Mouse (Mus musculus) midbrain, embryonic 11.5 days (tissue): Measurements from ENCODE around the gene Ankrd12. TPM values are rescaled to one million over a fixed set of nuclear protein-coding genes. Genes with fewer than 3 reads are reported as not detected.

Experiments
- ATAC-seq: fragments of 200-750 bp; cut with Nextera tagmentation; 2 replicates; pipeline ENCODE4 v1.8.0; 2017; ENCODE audit warnings: moderate TSS enrichment, moderate library complexity; ENCODE audit not compliant: low FRiP score
- DNase-seq: peaks from one replicate; pipeline ENCODE4 v3.0.0; 2015; ENCODE audit warnings: low spot score; ENCODE audit errors: missing footprints
- H3K27ac ChIP-seq: fragments of 300-500 bp; sonication (generic); 2 replicates; pipeline ENCODE4 v1.5.1; 2014; ENCODE audit warnings: low read depth, low read length
- H3K27me3 ChIP-seq: fragments of 300-500 bp; sonication (generic); 2 replicates; pipeline ENCODE4 v1.6.1; 2014; ENCODE audit warnings: mild to moderate bottlenecking, low read length, moderate library complexity, mixed read lengths; ENCODE audit not compliant: control insufficient read depth, insufficient read depth
- H3K36me3 ChIP-seq: fragments of 300-500 bp; sonication (generic); 2 replicates; pipeline ENCODE4 v1.6.1; 2014; ENCODE audit warnings: mild to moderate bottlenecking, low read length, moderate library complexity, mixed read lengths; ENCODE audit not compliant: control insufficient read depth, insufficient read depth
- H3K4me1 ChIP-seq: fragments of 300-500 bp; sonication (generic); 2 replicates; pipeline ENCODE4 v1.6.1; 2014; ENCODE audit warnings: low read length; ENCODE audit not compliant: control insufficient read depth, insufficient read depth
- H3K4me2 ChIP-seq: fragments of 300-500 bp; sonication (generic); 2 replicates; pipeline ENCODE4 v1.6.1; 2014; ENCODE audit warnings: mild to moderate bottlenecking, moderate library complexity
- H3K4me3 ChIP-seq: fragments of 300-500 bp; sonication (generic); 2 replicates; pipeline ENCODE4 v1.5.1; 2014; ENCODE audit warnings: low read depth, low read length
- H3K9ac ChIP-seq: fragments of 300-500 bp; sonication (generic); 2 replicates; pipeline ENCODE4 v1.6.1; 2014; ENCODE audit warnings: low read length
- H3K9me3 ChIP-seq: fragments of 300-500 bp; sonication (generic); 2 replicates; pipeline ENCODE4 v1.6.1; 2016; ENCODE audit warnings: low read length; ENCODE audit not compliant: control insufficient read depth
- WGBS: fragments of 180-500 bp; shearing (Covaris S2); extraction: QIAGEN DNeasy Blood & Tissue Kit; methylation state at CpG from one replicate; pipeline ENCODE4 v1.1.7; 2014; 5-methylcytosine and 5-hydroxymethylcytosine counted together
- polyA plus RNA-seq: library from polyadenylated mRNA; unstranded; fragments of >200 nt; fragmentation: Nextera tagmentation; extraction: Ambion mirVana; gene quantifications from 2 replicates; pipeline ENCODE4 v1.2.1, GENCODE M21; 2014

The Ankrd12 gene
- polyA plus RNA-seq, 1 experiment from 2014 or later = 32.7 TPM

DNA sequence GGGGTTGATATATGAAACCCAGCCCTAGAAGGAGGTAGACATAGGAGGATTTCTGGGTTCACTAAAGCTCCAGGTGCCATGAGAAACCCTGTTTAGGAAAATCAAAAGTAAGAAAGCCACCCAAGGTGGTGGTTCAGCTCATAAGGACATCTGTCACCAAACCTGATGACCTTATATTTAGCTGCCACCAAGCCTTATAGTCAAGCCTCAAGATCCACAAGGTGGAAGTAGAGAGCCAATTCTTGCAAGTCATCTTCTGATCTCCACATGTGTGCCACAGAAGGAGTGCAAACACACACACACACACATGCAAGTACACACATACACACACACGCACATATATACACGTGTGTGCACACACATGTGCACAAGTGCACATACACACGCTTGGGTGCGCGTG lies 124.8 kb downstream of the Ankrd12 start:
- 85% methylated on average over 5 of the region's 5 CpGs for WGBS
- H3K36me3 ChIP-seq = no peaks in the 10 kb centered on the region
- ATAC-seq (no peak), DNase-seq (no peak)
- H3K4me1 ChIP-seq = peaks cover 5% of the 10 kb centered on the region; the same call in 1 of the 2 replicates
- H3K9ac ChIP-seq = no peak overlapping the region
- H3K4me2 ChIP-seq = no peak overlapping the region
- H3K27me3 ChIP-seq = no peaks in the 10 kb centered on the region
- H3K4me3 ChIP-seq = no peak overlapping the region
- H3K27ac ChIP-seq = no peak overlapping the region
- no peaks in the 10 kb centered on the region for H3K9me3 ChIP-seq

DNA sequence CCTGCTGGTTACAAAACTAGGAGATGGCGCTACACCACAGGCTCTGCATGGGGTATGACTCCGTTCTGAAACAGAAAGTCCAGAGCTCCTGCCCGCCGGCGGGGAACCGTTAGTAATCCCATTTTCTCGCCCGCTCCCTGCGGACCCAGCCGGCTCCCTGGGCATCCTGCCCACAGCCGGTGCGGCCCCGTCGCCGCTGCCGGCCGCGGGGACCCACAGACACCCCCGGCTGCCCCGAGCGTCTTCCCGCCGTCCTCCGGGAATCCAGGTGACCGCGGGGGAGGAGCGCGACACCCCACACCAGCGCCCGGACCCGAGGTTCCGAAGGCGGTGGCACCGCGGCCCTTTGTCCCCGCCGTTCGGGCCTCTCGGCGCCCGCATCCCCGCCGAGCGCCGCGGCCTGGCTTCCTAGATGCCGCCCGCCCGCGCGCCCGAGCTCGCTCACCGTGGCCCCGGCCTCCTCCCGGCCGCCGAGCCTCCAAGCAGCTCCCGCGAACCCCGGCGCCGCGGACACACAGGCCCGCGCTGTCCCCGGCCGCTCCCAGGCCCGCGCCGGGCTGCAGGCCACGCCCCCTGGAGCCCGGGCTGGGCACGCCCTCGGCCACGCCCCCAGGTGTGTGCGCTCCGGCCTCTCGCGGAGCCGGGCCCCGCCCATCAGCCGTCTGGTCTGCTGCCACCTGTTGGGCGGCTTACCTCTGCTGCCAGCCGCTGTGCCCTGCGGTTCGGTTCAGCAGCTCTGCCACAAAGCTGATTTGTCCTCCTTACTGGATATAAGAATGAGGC lies 126.1 kb downstream of the Ankrd12 start, which contains the start of gene Twsg1:
Twsg1 (minus strand) TSS at position 605 of the 783 bp plus-strand sequence.
- peak within 1 kb of the TSS; percentile 79; the same call in 1 of the 2 replicates for H3K27ac ChIP-seq
- peak within 1 kb of the TSS; percentile 92 for H3K4me3 ChIP-seq
- ATAC-seq = peak; percentile 99
- no peaks in the 10 kb centered on the region for H3K9me3 ChIP-seq
- peaks cover 5% of the 10 kb centered on the region; the same call in 1 of the 2 replicates for H3K4me1 ChIP-seq
- H3K27me3 ChIP-seq = no peaks in the 10 kb centered on the region
- under 1% methylated on average over 81 of the region's 87 CpGs for WGBS
- peak within 1 kb of the TSS; percentile 96 for H3K9ac ChIP-seq
- H3K36me3 ChIP-seq = peaks cover 5% of the 10 kb centered on the region; the same call in 1 of the 2 replicates
- peak; percentile 98 for DNase-seq
- peak within 1 kb of the TSS; percentile 60 for H3K4me2 ChIP-seq

DNA sequence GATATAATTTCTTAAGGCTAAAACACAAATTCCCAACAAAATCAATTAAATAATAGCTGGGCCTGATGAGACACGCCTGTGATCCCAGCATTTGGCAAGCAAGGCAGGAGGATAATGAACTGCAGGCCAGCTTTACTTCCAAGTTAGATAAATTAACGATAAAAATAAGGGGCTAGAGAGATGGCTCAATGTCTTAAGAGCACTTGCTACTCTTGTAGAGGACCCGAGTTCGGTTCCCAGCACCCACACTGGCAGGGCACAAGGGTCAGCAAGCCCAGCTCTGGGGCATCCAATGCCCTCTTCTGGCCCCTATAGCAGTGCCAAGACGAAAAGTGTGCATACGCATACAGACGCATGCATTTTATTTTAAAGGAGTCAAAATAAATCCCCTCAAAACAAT lies 126.7 kb downstream of the Ankrd12 start:
- Histone ChIP-seq H3K36me3 (peaks cover 5% of the 10 kb centered on the region; the same call in 1 of the 2 replicates), H3K4me1 (peaks cover 5% of the 10 kb centered on the region; the same call in 1 of the 2 replicates), H3K4me3 (peak overlapping the region; percentile 92), H3K27me3 (no peaks in the 10 kb centered on the region), H3K4me2 (peak overlapping the region; percentile 60), H3K27ac (no peak overlapping the region), H3K9ac (peak overlapping the region; percentile 96), H3K9me3 (no peaks in the 10 kb centered on the region)
- ATAC-seq = no peak
- 39% methylated on average over 7 of the region's 7 CpGs for WGBS
- no peak for DNase-seq

DNA sequence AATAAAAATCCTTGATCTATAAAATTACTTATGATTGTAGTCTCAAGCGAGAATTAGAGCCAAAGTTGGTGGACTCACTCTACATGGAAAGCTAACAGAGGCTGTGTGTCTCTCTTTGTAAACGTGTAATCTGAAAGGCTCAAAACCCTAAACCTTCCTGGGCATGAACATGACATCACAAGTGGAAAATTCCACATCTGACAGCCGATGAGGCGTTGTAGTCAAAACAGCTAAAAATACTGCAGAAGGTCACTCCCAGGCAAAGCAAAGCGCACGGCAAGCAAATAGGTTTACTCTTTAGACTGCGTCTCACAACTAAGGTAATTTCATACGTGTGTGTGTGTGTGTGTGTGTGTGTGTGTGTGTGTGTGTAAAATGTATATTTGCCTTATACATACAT lies 129.6 kb downstream of the Ankrd12 start:
- no peak for ATAC-seq
- no peaks in the 10 kb centered on the region for H3K27me3 ChIP-seq
- peaks cover 5% of the 10 kb centered on the region; the same call in 1 of the 2 replicates for H3K36me3 ChIP-seq
- no peaks in the 10 kb centered on the region for H3K9me3 ChIP-seq
- peaks cover 5% of the 10 kb centered on the region; the same call in 1 of the 2 replicates for H3K4me1 ChIP-seq
- DNase-seq = no peak
- H3K4me3 ChIP-seq = no peak overlapping the region
- no peak overlapping the region for H3K4me2 ChIP-seq
- 95% methylated on average over 8 of the region's 8 CpGs for WGBS
- no peak overlapping the region for H3K27ac ChIP-seq
- H3K9ac ChIP-seq = no peak overlapping the region

DNA sequence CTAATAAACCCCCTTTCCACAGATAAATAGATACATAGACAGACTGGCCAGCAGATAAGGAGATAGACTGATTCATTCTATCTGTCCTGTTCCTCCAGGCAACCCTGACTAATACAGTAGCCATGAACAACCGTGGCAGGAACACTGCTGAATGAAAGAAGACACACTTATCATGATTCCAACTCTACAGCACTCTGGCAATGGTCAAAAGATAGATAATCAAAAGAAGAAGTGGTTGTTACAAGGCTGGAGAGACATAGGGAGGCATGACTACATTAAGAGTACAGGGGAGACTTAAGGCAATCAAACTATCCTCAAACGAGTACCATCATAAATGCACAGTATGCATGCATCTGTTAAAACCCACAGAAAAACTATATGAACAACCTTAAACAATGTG lies 131.5 kb downstream of the Ankrd12 start:
- H3K36me3 ChIP-seq = peaks cover 5% of the 10 kb centered on the region; the same call in 1 of the 2 replicates
- no peak overlapping the region for H3K4me2 ChIP-seq
- no peaks in the 10 kb centered on the region for H3K27me3 ChIP-seq
- no peak for ATAC-seq
- DNase-seq = no peak
- H3K9ac ChIP-seq = no peak overlapping the region
- no peak overlapping the region for H3K27ac ChIP-seq
- 80% methylated on average over 2 of the region's 2 CpGs for WGBS
- peaks cover 7% of the 10 kb centered on the region; the same call in 1 of the 2 replicates for H3K4me1 ChIP-seq
- no peak overlapping the region for H3K4me3 ChIP-seq
- no peaks in the 10 kb centered on the region for H3K9me3 ChIP-seq

DNA sequence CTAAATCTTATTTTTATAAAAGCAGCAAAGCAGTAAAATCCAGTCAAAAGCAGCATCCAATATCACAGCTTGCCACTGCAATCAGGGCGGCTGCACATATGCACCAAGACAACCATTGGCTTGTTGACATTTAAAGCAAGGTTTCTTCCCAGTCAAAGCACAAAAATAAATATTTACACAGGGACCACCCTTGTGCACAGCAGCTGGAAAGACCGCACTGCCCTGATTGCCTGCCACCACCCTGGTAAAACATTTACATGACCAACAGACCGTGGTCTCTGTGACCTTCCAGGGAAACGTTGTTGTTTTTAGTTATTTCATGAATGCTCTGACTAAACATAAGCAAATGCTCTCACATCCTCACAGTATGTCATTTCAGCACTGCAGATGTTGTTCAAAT lies 134.5 kb downstream of the Ankrd12 start:
- Histone ChIP-seq H3K4me1 (peaks cover 2% of the 10 kb centered on the region; the same call in 1 of the 2 replicates), H3K4me3 (no peak overlapping the region)
- 78% methylated on average over 4 of the region's 4 CpGs for WGBS

DNA sequence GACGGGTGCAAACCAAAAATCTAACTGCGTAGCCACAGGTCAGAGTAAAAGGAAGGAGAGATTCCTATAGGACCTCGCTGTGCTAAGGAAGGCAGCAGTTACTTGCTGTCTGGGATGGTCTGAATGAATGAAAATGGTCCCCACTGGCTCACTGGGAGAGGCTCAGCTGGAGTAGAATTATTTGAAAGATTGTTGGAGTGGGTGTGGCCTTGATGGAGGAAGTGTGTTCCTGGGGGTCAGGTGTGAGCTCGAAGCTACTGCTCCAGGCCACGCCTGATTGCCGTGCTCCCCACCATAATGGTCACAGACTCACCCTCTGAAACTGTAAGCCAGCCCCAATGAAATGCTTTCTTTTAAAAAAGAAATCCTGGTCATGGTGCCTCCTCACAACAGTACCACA lies 135.6 kb downstream of the Ankrd12 start:
- DNase-seq = no peak
- peaks cover 2% of the 10 kb centered on the region; the same call in 1 of the 2 replicates for H3K4me1 ChIP-seq
- no peak overlapping the region for H3K4me2 ChIP-seq
- no peak overlapping the region for H3K9ac ChIP-seq
- ATAC-seq = no peak
- no peak overlapping the region for H3K4me3 ChIP-seq
- 90% methylated on average over 6 of the region's 6 CpGs for WGBS
- no peak overlapping the region for H3K27ac ChIP-seq
- no peaks in the 10 kb centered on the region for H3K27me3 ChIP-seq
- H3K9me3 ChIP-seq = no peaks in the 10 kb centered on the region
- H3K36me3 ChIP-seq = peaks cover 4% of the 10 kb centered on the region

More for the DNA sequence above, 134.5 kb downstream of the Ankrd12 start:
- no peak overlapping the region for H3K4me2 ChIP-seq
- 0 out of 2 replicates have a peak, but pooled peaks have one; percentile 50 for ATAC-seq
- H3K27ac ChIP-seq = no peak overlapping the region
- peaks cover 5% of the 10 kb centered on the region; the same call in 1 of the 2 replicates for H3K36me3 ChIP-seq
- no peaks in the 10 kb centered on the region for H3K27me3 ChIP-seq
- H3K9ac ChIP-seq = no peak overlapping the region
- H3K9me3 ChIP-seq = no peaks in the 10 kb centered on the region
- no peak for DNase-seq

DNA sequence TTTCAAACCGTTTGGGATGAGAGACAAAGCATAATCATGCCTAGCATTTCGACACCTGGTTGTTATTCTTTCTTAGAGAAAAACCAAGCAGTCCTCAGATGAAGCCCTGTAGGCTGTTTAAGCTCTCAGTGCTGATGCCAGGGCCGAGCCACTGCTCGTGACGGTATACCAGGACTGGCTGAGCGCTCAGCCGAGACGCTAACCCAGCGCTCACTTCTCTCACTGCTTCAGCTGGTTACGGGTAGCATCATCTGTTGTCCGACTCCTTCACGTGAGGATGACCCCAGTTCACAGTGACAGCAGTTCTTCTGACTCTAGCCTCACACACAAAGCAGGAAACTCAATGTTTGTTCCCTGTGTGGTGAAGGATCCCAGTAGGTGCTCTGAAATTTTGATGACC lies 136.7 kb downstream of the Ankrd12 start:
- Histone ChIP-seq H3K4me3 (no peak overlapping the region), H3K4me2 (no peak overlapping the region), H3K4me1 (peaks cover 2% of the 10 kb centered on the region; the same call in 1 of the 2 replicates), H3K9me3 (no peaks in the 10 kb centered on the region), H3K9ac (no peak overlapping the region), H3K36me3 (peaks cover 3% of the 10 kb centered on the region; the same call in 1 of the 2 replicates), H3K27me3 (no peaks in the 10 kb centered on the region), H3K27ac (no peak overlapping the region)
- DNase-seq (no peak), ATAC-seq (no peak)
- WGBS = 75% methylated on average over 12 of the region's 12 CpGs
